Mouse (Mus musculus): ENCODE measurements at regions not wholly inside any gene's neighbourhood (a gene's known extent, or its start where the extent isn't known, plus 50 kb on each side); places are given as distances from the start of the nearest gene placed in this dataset.

DNA sequence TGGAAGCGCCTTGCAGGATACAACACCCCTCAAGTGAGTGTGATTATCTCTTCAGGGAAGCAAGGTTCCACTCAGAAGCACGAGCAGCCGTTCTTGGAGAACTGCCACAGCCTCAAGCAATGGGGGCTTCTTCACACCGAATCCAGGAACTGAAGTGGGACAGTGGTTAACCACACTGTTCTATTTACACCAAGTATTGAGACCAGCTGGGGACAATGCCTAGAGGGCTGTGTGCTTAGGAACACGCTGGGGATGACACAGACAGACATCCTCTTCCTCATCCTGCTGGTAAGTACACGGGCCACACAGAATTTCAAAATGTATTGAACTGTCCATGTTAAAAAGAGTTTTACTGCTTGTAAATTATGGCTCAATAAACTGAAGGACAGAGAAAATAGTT is 177.0 kb upstream of the Azi2 start:
- DNase-seq, result no peak

DNA sequence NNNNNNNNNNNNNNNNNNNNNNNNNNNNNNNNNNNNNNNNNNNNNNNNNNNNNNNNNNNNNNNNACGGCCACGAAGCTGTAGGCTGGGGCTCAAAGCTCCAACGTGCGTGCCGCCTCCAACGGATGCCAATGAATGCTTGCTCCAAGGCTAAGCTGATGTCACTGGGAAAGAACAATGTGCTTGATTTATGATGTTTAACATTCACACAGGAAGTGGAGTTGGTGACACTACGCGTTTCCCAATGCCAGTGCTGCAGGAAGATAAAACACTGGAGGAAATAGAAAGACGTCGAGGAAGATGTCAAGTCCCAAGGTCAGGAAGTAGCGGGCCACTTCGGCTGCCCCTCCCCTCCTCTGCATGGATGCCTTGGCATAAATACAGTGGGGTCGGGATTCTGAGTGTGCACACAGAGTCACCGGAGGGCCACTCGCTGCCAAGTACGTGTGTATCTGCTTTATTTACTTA is 180.7 kb upstream of the Azi2 start:
- no peak for DNase-seq

DNA sequence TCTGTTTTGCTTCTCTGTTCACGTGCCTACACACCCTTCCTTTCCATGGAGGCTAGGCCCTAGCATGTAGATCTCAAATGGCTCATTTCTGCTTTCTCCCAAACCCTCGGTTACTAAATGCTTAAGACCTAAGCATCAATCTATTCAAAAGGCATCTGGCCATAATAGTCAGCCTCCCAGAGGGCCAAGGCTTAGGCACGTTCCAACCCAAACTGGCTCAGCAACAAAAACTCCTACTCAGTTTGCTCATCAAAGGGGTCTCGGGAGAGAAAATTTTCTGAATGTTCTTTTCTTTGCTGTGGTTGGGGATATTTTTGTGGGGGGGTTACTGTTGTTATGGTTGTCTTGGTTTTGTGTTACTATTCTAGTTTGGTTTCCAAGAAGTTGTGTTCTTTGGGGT is 196.8 kb upstream of the Azi2 start:
- DNase-seq, result no peak

DNA sequence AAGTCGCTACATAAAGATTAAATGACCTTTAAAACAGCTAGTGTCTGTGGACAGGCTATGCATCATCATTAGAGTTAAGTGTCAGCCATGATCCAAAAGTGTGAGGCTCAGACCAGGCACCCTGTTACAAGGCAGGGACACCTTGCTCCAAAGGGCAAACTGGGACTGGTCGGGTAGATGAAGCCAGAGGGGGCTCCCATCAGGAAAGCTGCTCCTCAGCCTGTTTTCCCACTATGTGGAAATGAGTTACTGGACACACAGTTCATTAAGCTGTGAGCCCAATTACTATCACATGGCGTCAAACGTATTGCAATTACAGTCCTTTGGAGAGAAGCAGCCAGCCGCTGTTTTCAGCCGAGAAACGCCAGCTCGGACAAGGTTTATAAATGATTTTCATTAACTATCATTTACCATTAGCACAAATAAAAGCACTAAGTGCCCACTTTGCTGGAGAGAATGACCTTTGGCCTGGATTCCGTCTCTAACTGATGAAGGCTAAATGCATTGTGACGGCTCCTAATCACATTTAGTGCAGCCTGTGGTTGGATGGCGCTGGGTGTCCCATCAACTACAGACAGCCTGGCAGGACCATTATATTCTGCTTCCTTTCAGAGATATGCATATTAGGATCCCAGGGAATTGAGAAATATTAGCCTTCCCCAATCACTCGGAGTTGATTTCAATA is 203.5 kb upstream of the Azi2 start:
- no peak for DNase-seq

DNA sequence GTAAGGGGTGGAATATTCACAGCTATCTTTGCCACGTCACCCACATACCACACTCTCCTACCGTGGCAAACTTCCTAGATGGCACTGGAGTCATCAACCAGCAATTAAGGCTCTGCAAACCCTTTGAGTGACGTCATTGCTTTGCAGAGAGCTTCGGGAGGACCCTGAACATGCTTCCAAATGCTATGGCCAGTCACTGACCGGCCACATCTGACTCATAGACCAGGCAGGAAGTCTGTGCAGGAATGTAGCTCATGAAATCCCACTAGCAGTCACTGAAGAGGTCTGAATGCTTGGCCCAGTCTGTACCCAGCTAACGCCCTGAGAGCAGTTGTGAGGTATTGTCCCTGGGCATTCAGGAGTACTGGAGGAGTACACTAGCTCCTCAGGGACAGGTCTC is 203.9 kb upstream of the Rbms3 start:
- no peak for DNase-seq

DNA sequence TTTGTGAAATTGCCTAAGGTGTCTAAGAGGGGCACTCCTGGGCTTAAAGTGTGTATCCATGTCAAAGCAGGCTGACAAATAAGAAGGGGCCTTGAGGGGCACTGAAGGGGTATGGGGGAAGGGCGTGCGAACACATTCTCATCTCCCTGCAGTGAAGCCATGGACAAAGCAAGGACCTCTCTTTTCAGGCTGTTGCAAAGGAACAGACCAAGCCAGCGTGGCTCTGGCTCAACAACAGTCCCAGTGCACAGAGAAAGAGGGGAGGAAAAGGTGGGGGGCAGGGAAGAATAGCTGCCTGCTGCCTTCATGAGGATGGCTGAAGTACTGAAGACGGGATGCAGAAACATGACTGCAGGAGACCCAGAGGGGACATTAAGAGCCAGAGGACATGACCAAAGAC is 184.9 kb upstream of the Rbms3 start:
- DNase-seq, result no peak

DNA sequence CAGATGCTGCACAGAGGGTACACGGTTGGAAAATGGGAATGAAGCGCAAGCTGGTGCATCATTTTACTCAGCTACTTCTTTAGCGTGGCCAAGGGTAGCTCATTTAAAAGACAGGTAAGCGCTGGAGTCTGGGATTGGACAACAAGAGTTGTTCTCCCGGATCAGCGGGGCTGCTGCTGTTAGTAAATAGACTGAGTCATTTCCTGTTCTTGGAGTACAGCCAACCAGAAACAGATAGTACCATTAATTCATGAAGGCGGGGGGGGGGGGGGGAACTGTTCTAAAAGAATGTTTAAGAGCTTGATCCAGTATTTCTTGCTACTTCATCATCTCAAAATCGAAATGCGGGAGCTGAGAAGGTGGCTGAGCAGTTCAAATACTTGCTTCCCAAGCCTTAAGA is 183.5 kb upstream of the Rbms3 start:
- no peak for DNase-seq

DNA sequence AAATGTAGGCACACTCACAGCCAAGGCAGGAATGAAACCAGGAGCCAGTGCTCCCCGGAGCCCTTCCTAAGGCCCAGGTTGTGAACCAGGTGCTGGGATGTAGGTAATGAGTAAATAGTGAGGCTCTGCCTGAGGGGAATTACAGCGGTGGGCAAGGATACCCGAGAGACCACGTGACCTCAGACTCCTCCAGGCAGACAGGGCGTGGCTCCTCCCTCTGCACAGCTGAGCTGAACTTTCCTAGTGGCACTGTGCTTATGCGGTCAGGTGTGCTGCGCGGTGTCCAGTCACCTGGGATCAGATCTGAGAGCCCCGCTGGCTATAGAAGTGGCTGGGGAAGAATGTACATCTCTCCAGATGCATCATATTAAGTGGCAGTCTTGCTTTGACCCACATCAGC is 176.1 kb upstream of the Rbms3 start:
- DNase-seq, result no peak

DNA sequence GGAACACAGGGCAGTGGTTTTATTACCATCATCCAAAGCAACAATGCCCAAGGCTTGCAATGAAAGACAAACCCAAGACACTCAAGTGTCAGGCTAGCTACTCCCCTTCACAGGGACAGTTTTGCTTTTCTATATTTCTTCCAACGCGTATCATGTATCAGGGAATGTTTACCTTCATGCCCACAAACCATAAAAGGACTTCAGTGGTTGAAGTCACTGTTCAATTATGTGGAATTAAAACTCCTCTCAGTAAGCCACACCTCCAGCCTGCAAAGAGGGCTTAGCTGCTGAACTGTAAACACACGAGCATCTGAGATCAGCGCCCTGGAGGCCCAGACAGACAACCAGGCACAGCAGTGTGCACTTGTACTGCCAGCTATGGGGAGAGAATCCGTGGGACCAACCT is 154.5 kb upstream of the Rbms3 start:
- DNase-seq, result no peak

DNA sequence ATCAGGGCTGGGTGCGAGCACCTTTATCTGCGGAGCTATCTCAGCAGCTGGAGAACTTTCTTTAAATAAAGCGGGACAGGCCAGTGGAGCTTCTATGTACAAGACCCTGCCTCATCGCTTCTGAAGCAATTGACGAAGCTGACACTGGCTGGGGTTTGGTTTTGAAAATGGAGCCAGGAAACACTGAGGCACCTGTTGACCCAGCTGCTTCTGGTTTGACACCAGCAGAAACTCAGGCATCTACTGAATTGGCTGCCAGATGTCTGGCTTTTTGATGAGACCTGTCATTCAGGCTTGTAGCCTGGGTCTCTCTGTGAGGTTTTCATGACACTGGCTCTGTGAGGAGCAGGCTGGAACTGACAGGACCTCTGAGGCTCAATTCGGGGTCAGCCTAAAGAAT is 124.9 kb upstream of the Rbms3 start:
- DNase-seq, result no peak

DNA sequence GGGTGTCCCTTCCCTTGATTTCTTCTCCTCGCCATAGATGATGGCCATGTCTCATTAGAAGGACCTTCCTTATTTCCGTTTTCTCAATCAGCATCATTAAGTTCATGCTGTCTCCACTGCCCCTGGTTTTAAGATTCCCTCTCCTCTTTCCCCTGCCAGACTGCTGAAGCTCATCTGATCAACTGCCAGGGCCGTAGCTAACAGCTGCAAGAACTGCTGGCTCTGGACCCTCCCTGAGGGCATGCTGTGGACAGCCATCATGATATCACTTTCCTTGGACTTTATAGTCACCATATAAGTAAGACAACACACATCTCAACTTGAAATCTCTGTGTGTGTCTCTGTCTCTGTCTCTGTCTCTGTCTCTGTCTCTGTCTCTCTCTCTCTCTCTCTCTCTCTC is 123.8 kb upstream of the Rbms3 start:
- DNase-seq, result no peak

DNA sequence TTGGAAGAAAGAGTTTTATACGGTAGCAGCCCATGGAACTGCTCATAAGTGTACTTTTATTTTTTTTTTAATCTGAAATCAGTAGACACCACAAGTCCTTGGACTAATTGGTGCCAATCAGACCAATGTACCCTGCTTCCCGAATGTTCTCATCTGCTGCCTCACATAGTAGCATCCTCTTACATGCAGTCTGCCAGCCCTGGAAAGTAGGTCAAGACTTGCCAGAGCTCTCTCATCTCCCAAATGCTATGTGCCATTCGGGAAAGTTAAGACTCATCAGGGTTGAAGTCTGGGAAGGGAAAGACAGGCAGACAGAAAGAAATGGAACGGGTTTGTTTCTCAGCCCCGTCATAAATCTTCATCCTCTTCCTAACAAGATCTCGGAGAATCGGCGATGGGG is 115.2 kb upstream of the Rbms3 start:
- DNase-seq, result no peak

DNA sequence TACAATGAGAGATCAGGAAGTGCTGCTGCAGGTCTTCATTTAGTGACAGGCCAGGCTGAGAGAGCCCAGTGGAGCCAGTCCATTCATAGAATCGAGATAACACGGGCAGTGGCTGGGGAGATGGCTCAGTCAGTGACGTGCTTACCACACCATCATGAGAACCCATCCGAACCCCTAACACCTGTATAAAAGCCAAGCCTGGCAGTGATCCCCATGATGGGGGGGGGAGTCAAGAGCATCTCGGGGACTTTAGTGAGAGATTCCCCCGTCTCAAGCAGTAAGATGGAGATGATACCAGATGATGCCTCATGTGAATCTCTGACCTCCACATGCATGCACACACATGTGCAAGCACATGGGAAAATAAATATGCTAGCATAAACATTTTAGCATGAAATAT is 99.7 kb upstream of the Rbms3 start:
- no peak for DNase-seq

DNA sequence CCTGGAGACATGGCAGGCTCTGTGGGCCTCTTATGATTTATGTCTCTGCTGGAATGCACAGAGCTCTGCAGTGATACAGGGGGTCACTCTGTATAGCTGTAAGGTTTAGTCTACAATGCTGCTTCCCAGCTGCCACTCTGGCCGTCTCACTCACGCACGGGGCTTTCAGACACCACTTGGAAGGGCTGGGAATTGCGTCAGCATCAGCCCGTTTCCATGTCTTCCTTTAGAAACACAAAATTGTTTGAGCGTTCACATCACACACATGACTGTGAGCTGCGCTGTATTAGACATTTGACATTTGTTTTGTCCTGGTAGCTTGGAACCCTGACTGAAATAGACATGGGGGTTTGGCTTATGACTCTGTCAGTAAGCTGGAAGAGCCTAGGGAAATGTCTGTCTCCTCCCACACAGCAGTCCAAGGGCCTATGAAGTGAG is 90.5 kb upstream of the Rbms3 start:
- DNase-seq, result no peak

DNA sequence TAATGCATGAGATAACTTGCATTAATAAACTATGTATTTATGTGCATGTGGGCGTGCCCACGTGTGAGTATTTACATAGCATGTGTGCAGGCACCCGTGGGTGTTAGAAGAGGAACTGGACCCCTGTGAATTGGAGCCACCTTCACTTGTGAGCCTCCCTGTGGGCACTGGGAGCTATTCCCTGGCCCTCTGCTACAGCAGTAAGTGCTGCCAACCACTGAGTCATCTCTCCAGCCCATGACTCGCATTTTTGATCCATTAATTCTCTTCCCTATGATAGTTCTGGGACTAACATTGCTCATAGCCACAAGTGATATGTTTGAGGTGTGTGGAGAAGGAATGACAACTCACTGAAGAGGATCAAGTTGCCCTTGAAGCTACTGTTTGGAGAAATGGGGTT is 87.6 kb upstream of the Rbms3 start:
- no peak for DNase-seq

DNA sequence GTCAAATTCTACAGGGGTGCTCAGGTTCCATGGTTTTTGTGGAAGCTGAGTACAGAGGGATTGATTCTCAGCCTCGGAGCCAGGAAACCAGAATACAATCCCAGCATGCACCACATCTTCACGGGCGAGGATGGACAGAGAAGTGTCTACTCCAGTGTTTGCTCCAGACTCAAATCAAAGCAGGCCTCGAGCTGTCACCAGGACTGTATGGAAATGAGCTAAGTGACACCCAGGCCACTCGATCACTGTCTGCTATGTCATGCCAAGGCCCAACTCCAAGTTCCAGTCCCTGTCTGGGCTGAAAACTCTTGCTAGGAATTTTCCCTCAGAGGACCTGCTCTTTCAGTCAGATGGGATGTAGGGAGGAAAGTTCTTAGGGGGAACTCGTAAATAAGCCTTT is 86.8 kb upstream of the Rbms3 start:
- no peak for DNase-seq

DNA sequence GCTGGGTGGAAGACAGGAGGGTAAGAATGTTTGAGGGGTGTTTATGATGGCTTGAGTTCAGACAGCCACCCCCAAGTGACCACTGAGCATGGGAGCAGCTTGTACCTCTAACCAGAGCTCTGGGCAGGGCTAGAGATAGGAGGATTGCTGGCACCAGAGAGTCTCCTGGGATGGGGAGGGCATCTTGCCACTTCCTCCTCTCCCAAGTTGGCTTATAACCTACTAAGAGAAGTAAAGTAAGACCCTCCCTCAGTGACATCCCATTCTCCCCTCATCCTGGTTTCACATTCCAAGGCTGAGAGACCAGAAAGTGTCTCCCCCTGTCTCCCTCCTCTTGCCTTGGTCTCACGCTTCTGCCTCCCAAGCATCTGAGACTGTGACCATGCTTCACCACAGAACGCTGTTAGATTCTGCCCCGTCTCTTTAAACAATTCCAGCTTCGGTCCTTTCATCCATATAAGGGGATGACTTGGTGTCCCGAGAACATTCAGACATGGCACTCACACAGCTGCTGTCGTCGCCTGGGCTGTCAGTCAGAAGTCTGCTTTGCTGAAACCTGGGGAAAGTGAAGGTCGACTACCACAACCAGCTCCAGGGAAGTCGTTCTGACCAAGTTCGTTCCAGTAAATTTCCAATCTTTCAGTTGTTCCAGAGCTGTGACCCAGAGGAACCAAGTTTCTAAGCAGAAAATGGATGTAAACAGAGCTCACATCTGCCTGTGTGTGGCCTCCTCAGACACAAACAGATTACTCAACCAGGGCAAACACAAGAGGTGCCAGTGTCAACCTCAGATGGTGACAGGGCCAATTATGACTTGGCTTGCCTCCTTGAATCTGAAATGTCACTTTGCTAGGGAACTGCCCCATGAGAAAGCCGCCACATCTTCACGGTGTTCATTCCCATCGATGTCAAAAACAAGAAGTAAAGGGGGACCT is 85.3 kb upstream of the Rbms3 start:
- DNase-seq, result no peak

DNA sequence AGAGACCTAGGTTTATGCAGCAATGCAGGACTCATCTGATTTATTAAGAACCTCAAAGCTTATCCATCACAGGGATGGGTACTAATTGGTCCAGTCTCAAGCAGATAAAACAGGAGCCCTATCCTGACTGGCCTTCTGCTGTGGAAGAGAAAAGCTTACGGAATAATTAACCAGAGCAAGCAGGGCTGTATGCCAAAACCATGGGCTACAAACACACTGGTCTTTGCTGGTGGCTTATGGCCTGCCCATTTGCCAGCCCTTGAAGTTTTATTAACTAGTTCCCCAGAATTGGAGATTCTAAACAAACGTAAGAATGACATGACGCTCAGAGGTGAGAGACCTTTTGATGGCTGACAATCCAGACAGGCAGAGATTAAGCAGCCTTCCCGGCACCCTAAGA is 83.4 kb upstream of the Rbms3 start:
- DNase-seq, result no peak

DNA sequence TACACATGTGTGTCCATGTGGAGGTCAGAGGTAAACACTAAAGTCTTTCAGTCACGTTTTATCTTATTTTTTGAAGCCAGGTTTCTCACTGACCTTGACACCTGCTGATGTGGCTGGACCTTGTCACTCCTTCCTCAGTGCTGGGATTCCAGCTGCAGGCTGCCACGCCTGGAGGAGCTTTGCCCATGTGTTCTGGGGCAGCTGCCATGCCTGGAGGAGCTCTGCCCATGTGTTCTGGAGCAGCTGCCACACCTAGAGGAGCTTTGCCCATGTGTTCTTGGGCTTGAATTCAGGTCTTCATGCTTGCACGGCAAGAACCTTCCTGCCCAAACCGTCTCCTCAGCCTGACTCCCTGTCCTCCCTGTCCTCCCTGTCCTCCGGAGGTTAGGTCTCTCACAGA is 82.1 kb upstream of the Rbms3 start:
- no peak for DNase-seq

DNA sequence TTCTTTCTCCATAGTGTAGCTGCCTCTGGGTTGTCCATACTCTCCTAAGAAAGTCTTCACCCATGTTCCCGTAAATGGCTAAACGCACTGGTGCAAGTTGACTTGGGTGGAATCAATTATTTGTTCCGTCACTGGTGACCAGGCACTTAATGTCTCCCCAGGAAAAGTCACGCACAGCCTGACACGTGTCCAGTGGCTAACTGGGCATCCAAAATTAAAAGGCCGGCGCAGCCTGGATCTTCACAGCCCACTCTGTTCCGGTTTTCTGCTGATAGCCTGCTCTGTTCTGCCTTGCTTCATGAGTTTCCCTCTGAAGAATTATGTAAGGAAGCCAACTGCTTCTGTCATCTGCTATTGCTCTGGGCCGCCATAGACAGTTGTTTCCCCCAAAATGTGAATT is 81.3 kb upstream of the Rbms3 start:
- DNase-seq, result no peak

DNA sequence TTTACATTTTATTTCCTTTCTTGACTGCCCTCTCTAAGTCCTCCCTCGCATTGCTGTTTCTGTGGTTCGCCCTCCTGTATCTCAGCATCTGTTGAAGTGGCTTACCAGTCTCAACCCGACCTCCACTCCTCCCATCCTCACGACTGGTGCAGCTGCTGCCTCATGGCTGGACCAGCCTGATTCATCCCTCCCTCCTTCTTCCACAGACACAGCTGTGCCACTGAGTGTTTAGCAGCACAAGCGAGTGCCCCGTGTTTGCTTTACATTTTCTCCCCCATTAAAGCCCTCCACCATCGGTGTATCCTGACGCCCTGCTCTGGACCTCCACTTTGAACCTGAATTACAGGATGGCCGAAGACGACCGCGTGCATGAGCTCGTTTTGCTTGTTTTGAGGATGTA is 80.0 kb upstream of the Rbms3 start:
- DNase-seq, result no peak

DNA sequence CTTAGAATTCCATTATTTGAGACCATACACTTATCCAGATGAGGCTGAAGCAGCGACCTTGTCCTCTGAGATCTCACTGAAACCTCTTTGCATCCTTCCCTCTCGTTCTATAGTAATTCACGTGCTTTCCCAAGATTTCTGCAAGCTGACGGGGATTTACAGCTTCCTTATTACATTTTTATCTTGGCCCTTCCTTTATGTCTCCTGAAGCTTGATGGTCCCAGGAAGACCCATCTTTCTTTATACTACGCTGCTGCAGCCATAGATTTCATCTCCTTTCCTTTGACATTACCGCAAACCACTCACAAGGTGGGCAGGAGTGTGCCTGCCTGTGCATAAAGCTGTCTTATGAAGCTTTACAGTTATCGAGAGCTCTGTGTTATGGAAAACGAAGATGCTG is 63.3 kb upstream of the Rbms3 start:
- no peak for DNase-seq

DNA sequence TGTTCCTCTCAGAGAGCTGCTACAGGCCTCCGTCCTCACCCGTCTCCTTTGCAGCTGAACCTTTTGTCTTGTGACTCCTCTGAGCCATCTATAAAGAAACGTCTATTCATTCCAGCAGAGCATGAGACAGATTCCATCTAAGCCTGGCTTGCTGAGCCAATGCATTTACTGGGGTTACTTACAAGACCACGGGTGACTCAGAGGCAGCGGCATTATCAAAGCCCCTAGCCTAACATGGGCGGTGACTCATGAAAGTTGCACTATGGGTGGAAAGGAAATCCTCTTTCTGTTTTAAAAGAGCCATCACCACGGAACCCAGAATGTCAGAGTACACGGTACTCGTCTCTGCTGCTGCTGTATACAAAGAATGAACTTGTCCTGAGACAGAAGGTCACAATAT is 62.8 kb upstream of the Rbms3 start:
- DNase-seq, result no peak

DNA sequence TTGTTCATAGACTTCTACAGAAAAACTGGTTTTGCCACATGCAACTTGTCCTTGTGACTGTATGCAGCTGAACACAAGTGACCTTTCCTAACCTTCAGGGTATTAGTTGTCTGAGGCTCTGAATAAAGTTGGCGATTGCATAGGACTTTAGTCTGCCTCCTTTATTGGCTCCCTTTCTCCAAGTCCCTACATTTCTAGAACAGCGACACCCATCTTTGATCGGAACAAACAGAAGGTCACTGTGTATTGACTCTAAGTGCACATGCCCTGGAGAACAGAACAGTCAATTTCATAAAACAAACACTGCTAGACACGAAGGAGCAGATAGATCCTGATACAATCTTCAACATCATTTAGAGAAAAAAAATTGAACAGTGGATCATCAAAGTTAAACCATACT is 60.2 kb upstream of the Rbms3 start:
- no peak for DNase-seq

All from cerebellum, adult 8-10 months (tissue).